ENCODE assay signal across 16 mouse cellular contexts in the genomic region with DNA sequence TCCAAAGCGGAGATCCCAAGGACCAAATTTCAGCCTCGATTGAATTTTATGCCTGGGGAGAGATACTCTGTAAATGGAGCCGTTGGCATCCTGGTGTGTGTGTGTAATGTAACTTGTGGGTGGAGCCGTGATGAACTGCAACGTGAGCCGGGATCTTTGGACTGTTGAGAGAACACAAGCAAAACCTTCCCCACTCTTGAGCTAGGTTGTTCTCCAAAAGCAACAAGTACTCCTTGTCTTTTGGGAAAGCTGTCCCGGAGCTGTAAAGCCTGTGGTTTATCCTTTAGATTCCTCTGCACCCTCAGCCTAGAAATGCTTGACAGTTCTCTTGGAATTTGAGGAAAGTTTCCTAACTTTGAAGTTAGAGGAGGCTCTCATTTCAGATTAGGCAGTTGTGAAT.
A peak's percentile ranks its signal among the peaks of the same experiment; 100 is the strongest.
DNase-seq lines count a peak whose midpoint lies in the region; ATAC-seq and TF ChIP-seq lines count a peak whose summit lies in the region.
"Had no signal": no experiment of that assay in that cellular context is flagged by ENCODE, and none has a peak within 500 bp of the region (broad histone marks: within the 10 kb centered on the region; RNA-seq: fewer than 3 reads in every experiment).

No protein-coding gene starts in this region.

- H3K36me3 ChIP-seq in kidney, embryonic 14.5 days (ENCODE audit: control insufficient read depth, insufficient read depth, low read length), result no peaks in the 10 kb centered on the region
- H3K36me3 ChIP-seq in lung, embryonic 16.5 days (ENCODE audit: control insufficient read depth, insufficient read depth, low read length), result no peaks in the 10 kb centered on the region
- no peaks in the 10 kb centered on the region for H3K36me3 ChIP-seq in kidney, embryonic 16.5 days (ENCODE audit: insufficient read depth, low read length)
- no peaks in the 10 kb centered on the region for H3K36me3 ChIP-seq in stomach, embryonic 16.5 days (ENCODE audit: control insufficient read depth, insufficient read depth, low read length)
- H3K36me3 ChIP-seq: forebrain, embryonic 15.5 days; neural tube, embryonic 12.5 days had no signal

- H3K27me3 ChIP-seq in kidney, embryonic 14.5 days (ENCODE audit: control insufficient read depth, insufficient read depth, low read length), result no peaks in the 10 kb centered on the region
- H3K27me3 ChIP-seq in lung, embryonic 16.5 days (ENCODE audit: control insufficient read depth, insufficient read depth, low read depth, low read length), result no peaks in the 10 kb centered on the region
- no peaks in the 10 kb centered on the region for H3K27me3 ChIP-seq in kidney, embryonic 16.5 days (ENCODE audit: insufficient read depth, low read length)
- no peaks in the 10 kb centered on the region for H3K27me3 ChIP-seq in stomach, embryonic 16.5 days (ENCODE audit: control insufficient read depth, insufficient read depth, low read length)
- H3K27me3 ChIP-seq: forebrain, embryonic 15.5 days; neural tube, embryonic 12.5 days had no signal

- TF ChIP-seq POLR2A in lung, adult 2 months (IDR thresholded peaks at IDR 0.05; ENCODE audit: borderline replicate concordance, extremely low read depth, low read depth, low read length), result no peak

- 48% methylated on average over 7 of the region's 7 CpGs for WGBS in kidney, embryonic 14.5 days
- 35% methylated on average over 7 of the region's 7 CpGs for WGBS in lung, embryonic 16.5 days
- WGBS in lung, adult 2 months, result 50% methylated on average over 7 of the region's 7 CpGs
- 38% methylated on average over 7 of the region's 7 CpGs for WGBS in kidney, embryonic 16.5 days
- WGBS in stomach, embryonic 16.5 days, result 47% methylated on average over 7 of the region's 7 CpGs

- H3K4me2 ChIP-seq in kidney, embryonic 14.5 days (replicated peaks; ENCODE audit: low read depth, low read length), result no peak overlapping the region
- H3K4me2 ChIP-seq in lung, embryonic 16.5 days (ENCODE audit: low read depth, low read length), result no peak overlapping the region
- H3K4me2 ChIP-seq in kidney, embryonic 16.5 days (replicated peaks; ENCODE audit: low read depth, low read length), result 0 out of 2 replicates have a peak overlapping the region, but pooled peaks have one; percentile 16
- H3K4me2 ChIP-seq in stomach, embryonic 16.5 days (ENCODE audit: low read depth, low read length), result no peak overlapping the region
- H3K4me2 ChIP-seq: forebrain, embryonic 15.5 days; heart, embryonic 11.5 days; neural tube, embryonic 12.5 days had no signal

- peak; percentile 49 for DNase-seq in kidney, adult 18-20 months
- DNase-seq in lung, adult 2 months, result no peak
- no peak for DNase-seq in thymus, postnatal 0 days (ENCODE audit: low spot score)
- no peak for DNase-seq in urinary bladder, postnatal 14 days (ENCODE audit: low spot score)
- DNase-seq: cerebellum, postnatal 36 days; gastrocnemius, postnatal 10 days; right cerebral cortex, postnatal 14 days; thymus, adult 18-20 months had no signal

- ATAC-seq in kidney, embryonic 14.5 days (ENCODE audit: low FRiP score, low TSS enrichment), result no peak
- ATAC-seq in lung, embryonic 16.5 days (ENCODE audit: low read depth), result no peak
- ATAC-seq in kidney, embryonic 16.5 days (ENCODE audit: low FRiP score, low TSS enrichment), result peak; percentile 36; the same call in 1 of the 2 replicates
- no peak for ATAC-seq in stomach, embryonic 16.5 days (ENCODE audit: insufficient read depth, low FRiP score)
- ATAC-seq: forebrain, embryonic 15.5 days had no signal

- no peak for TF ChIP-seq CTCF in lung, adult 2 months (IDR thresholded peaks at IDR 0.05; ENCODE audit: insufficient read depth, low read length)

- H3K9me3 ChIP-seq in kidney, embryonic 14.5 days (ENCODE audit: control insufficient read depth, low read length), result no peaks in the 10 kb centered on the region
- H3K9me3 ChIP-seq in lung, embryonic 16.5 days (ENCODE audit: control insufficient read depth, low read length), result no peaks in the 10 kb centered on the region
- H3K9me3 ChIP-seq in kidney, embryonic 16.5 days (ENCODE audit: low read length), result no peaks in the 10 kb centered on the region
- H3K9me3 ChIP-seq in stomach, embryonic 16.5 days (replicated peaks; ENCODE audit: control insufficient read depth, low read length), result no peaks in the 10 kb centered on the region
- H3K9me3 ChIP-seq: forebrain, embryonic 15.5 days; neural tube, embryonic 12.5 days had no signal

- H3K4me3 ChIP-seq in kidney, embryonic 14.5 days (ENCODE audit: low read length), result no peak overlapping the region
- H3K4me3 ChIP-seq in lung, embryonic 16.5 days (ENCODE audit: low read length), result no peak overlapping the region
- H3K4me3 ChIP-seq in lung, adult 2 months (replicated peaks; ENCODE audit: extremely low read depth, low read depth, low read length), result no peak overlapping the region
- H3K4me3 ChIP-seq in kidney, embryonic 16.5 days (ENCODE audit: low read length), result no peak overlapping the region
- H3K4me3 ChIP-seq in stomach, embryonic 16.5 days (replicated peaks; ENCODE audit: low read length), result no peak overlapping the region
- H3K4me3 ChIP-seq: forebrain, embryonic 15.5 days; layer of hippocampus, adult 2 months; neural tube, embryonic 12.5 days had no signal

- H3K27ac ChIP-seq in kidney, embryonic 14.5 days (ENCODE audit: low read depth, low read length), result no peak overlapping the region
- H3K27ac ChIP-seq in lung, embryonic 16.5 days (ENCODE audit: low read length), result peak overlapping the region; percentile 13
- no peak overlapping the region; the same call in 1 of the 2 replicates for H3K27ac ChIP-seq in kidney, embryonic 16.5 days (ENCODE audit: low read length)
- H3K27ac ChIP-seq in stomach, embryonic 16.5 days (ENCODE audit: low read length), result 0 out of 2 replicates have a peak overlapping the region, but pooled peaks have one; percentile 17
- H3K27ac ChIP-seq: forebrain, embryonic 15.5 days; layer of hippocampus, adult 2 months; neural tube, embryonic 12.5 days had no signal

- no peak overlapping the region for H3K9ac ChIP-seq in kidney, embryonic 14.5 days (ENCODE audit: low read depth, low read length)
- no peak overlapping the region for H3K9ac ChIP-seq in lung, embryonic 16.5 days (ENCODE audit: low read length)
- no peak overlapping the region for H3K9ac ChIP-seq in kidney, embryonic 16.5 days (replicated peaks; ENCODE audit: low read length)
- H3K9ac ChIP-seq in stomach, embryonic 16.5 days (ENCODE audit: low read length), result no peak overlapping the region
- H3K9ac ChIP-seq: forebrain, embryonic 15.5 days; neural tube, embryonic 12.5 days had no signal

- H3K4me1 ChIP-seq in kidney, embryonic 14.5 days (ENCODE audit: control insufficient read depth, insufficient read depth, low read length), result peaks cover 14% of the 10 kb centered on the region
- peaks cover 39% of the 10 kb centered on the region for H3K4me1 ChIP-seq in lung, embryonic 16.5 days (replicated peaks; ENCODE audit: control insufficient read depth, insufficient read depth, low read length)
- peaks cover 22% of the 10 kb centered on the region for H3K4me1 ChIP-seq in lung, adult 2 months (ENCODE audit: control insufficient read depth, insufficient read depth, low read length)
- peaks cover 43% of the 10 kb centered on the region for H3K4me1 ChIP-seq in kidney, embryonic 16.5 days (ENCODE audit: insufficient read depth, low read length)
- H3K4me1 ChIP-seq in stomach, embryonic 16.5 days (ENCODE audit: control insufficient read depth, insufficient read depth, low read length), result peaks cover 18% of the 10 kb centered on the region

Comparison
In these comparisons a context has a peak if more than half of its experiments do, and no peak if none do; other contexts are left out.
1. H3K27ac ChIP-seq: peak in lung, embryonic 16.5 days (single experiment) and stomach, embryonic 16.5 days (single experiment); none in kidney, embryonic 14.5 days (single experiment) and kidney, embryonic 16.5 days (single experiment).